Mouse (Mus musculus) lung, embryonic 16.5 days (tissue): Measurements from ENCODE around the gene Gm7970. TPM values are rescaled to one million over a fixed set of nuclear protein-coding genes. Genes with fewer than 3 reads are reported as not detected.
"Not testable (repeated sequence)": the region's sequence is repeated elsewhere in the genome, so short reads cannot be mapped to it uniquely, and the experiment has no call there.

Experiments used
- ATAC-seq: fragments of 200-750 bp; cut with Nextera tagmentation; 2 replicates; pipeline ENCODE4 v1.8.0; 2017; ENCODE audit warnings: low read depth, mild to moderate bottlenecking, moderate library complexity
- H3K27ac ChIP-seq: fragments of 300-500 bp; sonication (generic); 2 replicates; pipeline ENCODE4 v1.5.1; 2014; ENCODE audit warnings: mild to moderate bottlenecking, control low read depth, low read length
- H3K27me3 ChIP-seq: fragments of 300-500 bp; sonication (generic); 2 replicates; pipeline ENCODE4 v1.6.1; 2014; ENCODE audit warnings: low read depth, low read length, mixed read lengths; ENCODE audit not compliant: control insufficient read depth, insufficient read depth
- H3K36me3 ChIP-seq: fragments of 300-500 bp; sonication (generic); 2 replicates; pipeline ENCODE4 v1.6.1; 2014; ENCODE audit warnings: low read length; ENCODE audit not compliant: control insufficient read depth, insufficient read depth
- H3K4me1 ChIP-seq: fragments of 300-500 bp; sonication (generic); replicated peaks from 2 replicates; pipeline ENCODE4 v1.6.1; 2014; ENCODE audit warnings: low read length, mixed read lengths; ENCODE audit not compliant: control insufficient read depth, insufficient read depth
- H3K4me2 ChIP-seq: fragments of 300-500 bp; sonication (generic); 2 replicates; pipeline ENCODE4 v1.6.1; 2014; ENCODE audit warnings: low read depth, low read length, control low read depth
- H3K4me3 ChIP-seq: fragments of 300-500 bp; sonication (generic); 2 replicates; pipeline ENCODE4 v1.5.1; 2014; ENCODE audit warnings: mild to moderate bottlenecking, low read length, control low read depth
- H3K9ac ChIP-seq: fragments of 300-500 bp; sonication (generic); 2 replicates; pipeline ENCODE4 v1.6.1; 2014; ENCODE audit warnings: low read length, control low read depth
- H3K9me3 ChIP-seq: fragments of 300-500 bp; sonication (generic); 2 replicates; pipeline ENCODE4 v1.6.1; 2016; ENCODE audit warnings: low read length; ENCODE audit not compliant: control insufficient read depth
- WGBS: fragments of 180-500 bp; shearing (Covaris S2); extraction: QIAGEN DNeasy Blood & Tissue Kit; methylation state at CpG from one replicate; pipeline ENCODE4 v1.1.7; 2014; 5-methylcytosine and 5-hydroxymethylcytosine counted together
- polyA plus RNA-seq: library from polyadenylated mRNA; unstranded; fragments of >200 nt; fragmentation: Nextera tagmentation; extraction: Ambion mirVana; gene quantifications from 2 replicates; pipeline ENCODE4 v1.2.1, GENCODE M21; 2015

The Gm7970 gene
- not detected in 2 replicates for polyA plus RNA-seq

DNA sequence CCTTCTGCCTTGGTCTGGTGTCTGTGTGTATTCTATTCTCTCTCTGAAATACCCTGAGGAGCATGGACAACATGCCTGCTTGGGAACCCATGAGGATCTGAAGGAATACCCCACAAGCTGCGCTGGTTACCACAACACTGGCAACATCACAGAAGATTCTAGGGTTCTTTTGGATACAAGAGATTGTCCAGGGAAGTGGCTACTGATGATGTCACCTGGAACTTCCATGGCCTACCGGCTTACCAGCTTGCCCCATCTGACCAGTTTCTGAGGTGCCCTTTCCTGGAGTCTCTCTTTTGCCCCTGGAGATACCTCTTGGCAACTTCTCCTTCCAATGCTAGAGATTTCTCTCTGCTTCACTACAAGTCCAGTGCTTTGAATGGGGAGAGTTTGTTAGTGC lies at the start of gene Gm7970:
Gm7970 (minus strand) TSS at position 101 of the 400 bp plus-strand sequence.
- not testable (repeated sequence) for H3K27ac ChIP-seq, H3K27me3 ChIP-seq, H3K4me1 ChIP-seq, ATAC-seq, H3K4me3 ChIP-seq, H3K9me3 ChIP-seq, H3K36me3 ChIP-seq, H3K4me2 ChIP-seq, H3K9ac ChIP-seq
- WGBS, result no CpG with 5 or more reads among the region's 2 CpGs

DNA sequence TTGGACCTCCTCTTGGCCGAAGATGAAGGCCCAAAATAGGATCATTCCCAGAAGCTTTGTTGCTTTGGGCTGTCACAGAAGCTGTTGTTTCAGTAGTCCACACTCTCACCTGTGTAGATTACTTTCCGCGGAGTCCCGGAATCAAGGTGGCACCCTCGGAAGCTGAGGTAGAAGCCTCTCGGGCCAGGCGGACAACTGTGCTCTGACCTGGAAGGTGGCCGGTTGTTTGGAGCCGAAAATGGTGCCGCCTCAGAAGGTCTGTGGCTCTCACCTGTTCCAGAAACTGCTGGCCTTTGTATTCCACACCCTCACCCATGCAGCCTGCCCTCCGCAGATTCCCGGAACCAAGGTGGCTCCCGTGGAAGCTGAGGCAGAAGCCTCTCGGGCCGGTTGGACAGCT lies 45.6 kb upstream of the Gm7970 start:
- 89% methylated on average over 15 of the region's 15 CpGs for WGBS
- H3K27ac ChIP-seq, ATAC-seq, H3K9ac ChIP-seq, H3K9me3 ChIP-seq, H3K27me3 ChIP-seq, H3K36me3 ChIP-seq, H3K4me2 ChIP-seq, H3K4me3 ChIP-seq, H3K4me1 ChIP-seq: not testable (repeated sequence)

DNA sequence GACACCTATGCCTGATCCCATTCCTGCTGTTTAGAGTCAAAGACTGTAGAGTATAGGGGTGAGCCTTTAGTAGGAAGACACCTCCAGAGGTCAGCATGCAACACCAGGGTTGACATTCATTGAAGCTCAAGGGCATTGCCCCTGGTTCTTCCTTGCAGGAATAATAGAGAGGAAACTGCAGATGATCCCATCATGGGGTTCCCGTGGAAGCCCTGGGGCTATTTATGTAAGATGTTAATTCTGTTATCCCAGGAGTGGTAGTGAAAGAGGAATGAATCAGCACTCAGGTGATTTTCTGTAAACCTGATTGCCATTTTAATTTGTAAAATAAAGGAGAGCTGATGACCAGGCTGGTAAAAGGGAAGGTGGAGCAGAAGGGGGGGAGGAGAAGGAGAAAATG lies 31.0 kb upstream of the Gm7970 start:
- not testable (repeated sequence) for H3K4me2 ChIP-seq, H3K4me1 ChIP-seq, H3K9ac ChIP-seq, H3K4me3 ChIP-seq, H3K27ac ChIP-seq, H3K36me3 ChIP-seq, ATAC-seq, H3K27me3 ChIP-seq, H3K9me3 ChIP-seq
- 77% methylated on average over 1 of the region's 1 CpGs for WGBS

DNA sequence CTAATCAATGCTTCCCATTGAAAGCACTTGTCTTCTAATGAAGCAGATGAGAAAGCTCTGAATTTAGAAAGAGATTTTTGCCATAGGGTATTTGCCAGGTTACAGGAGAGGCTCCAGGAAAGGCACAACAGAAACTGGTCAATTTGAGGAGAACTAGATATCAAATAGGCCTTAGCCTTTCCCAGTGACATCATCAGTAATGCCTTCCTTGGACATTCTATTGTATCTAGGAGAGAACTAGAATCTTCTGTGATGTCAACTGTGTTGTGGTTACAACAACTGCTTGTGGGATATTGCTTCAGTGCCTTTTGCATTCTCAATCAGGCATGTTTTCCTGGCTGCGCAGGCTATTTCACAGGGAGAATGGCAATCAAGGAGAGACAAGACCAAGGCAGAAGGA lies 17.5 kb upstream of the Gm7970 start, which contains the start of gene 1700049E17Rik2:
1700049E17Rik2 (plus strand) TSS at position 301 of the 400 bp plus-strand sequence.
- not testable (repeated sequence) for H3K9ac ChIP-seq
- no CpG with 5 or more reads among the region's 1 CpGs for WGBS

DNA sequence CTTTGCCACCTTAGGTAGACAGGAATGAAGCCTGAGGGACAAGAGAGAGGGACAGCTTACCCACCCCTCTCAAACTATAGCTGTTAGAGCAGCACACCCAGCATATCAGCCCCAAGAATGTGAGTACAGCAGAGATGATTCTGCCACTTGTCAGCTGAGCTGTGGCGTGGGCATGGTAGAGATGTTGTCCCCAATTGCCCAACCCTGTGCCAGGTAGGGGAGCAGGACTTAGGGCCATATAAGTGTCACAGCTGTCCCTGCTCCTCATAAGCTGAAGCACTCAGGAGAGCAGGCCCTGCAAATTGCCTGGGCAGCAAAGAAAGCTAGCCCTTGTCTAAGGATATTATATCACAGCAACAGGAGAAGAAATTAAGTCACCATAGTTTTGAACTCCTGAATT lies 30.7 kb downstream of the Gm7970 start:
- 60% methylated on average over 1 of the region's 1 CpGs for WGBS

More for the DNA sequence above, 17.5 kb upstream of the Gm7970 start, which contains the start of gene 1700049E17Rik2:
- not testable (repeated sequence) for H3K4me1 ChIP-seq, H3K27me3 ChIP-seq, H3K4me2 ChIP-seq, H3K36me3 ChIP-seq, ATAC-seq, H3K9me3 ChIP-seq, H3K27ac ChIP-seq, H3K4me3 ChIP-seq

DNA sequence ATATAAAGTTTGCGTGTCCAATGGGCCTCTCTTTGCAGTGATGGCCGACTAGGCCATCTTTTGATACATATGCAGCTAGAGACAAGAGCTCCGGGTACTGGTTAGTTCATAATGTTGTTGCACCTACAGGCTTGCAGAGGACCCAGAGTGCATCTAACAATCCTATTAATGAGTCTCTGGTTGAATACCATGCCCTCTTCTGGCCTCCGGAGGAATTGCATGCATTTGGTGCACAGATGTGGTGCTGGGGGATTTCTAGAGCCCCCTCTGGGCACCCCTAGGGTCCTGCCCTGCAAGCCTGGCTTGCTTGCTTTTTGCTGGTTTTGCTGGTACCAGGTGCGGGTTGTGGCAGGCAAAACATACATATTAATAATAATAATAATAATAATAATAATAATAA lies 34.7 kb downstream of the Gm7970 start:
- ATAC-seq, H3K4me1 ChIP-seq, H3K27me3 ChIP-seq, H3K9ac ChIP-seq, H3K4me2 ChIP-seq, H3K4me3 ChIP-seq, H3K27ac ChIP-seq, H3K36me3 ChIP-seq, H3K9me3 ChIP-seq: not testable (repeated sequence)
- WGBS, result 71% methylated on average over 5 of the region's 5 CpGs

More for the DNA sequence above, 30.7 kb downstream of the Gm7970 start:
- not testable (repeated sequence) for H3K4me3 ChIP-seq, H3K27me3 ChIP-seq, H3K4me2 ChIP-seq, H3K9me3 ChIP-seq, H3K4me1 ChIP-seq, ATAC-seq, H3K27ac ChIP-seq, H3K9ac ChIP-seq, H3K36me3 ChIP-seq

Other genes starting within 250 kb of the Gm7970 start
- gene Gm5798, start 207.0 kb downstream of the Gm7970 start, polyA plus RNA-seq, result not detected in 2 replicates
- gene Gm7945, start 169.2 kb downstream of the Gm7970 start, polyA plus RNA-seq, result not detected in 2 replicates
- not detected in 2 replicates for gene Gm6482, start 147.3 kb downstream of the Gm7970 start, polyA plus RNA-seq
- not detected in 2 replicates for gene Gm7954, start 102.1 kb downstream of the Gm7970 start, polyA plus RNA-seq
- gene Gm3486, start 66.1 kb downstream of the Gm7970 start, polyA plus RNA-seq, result not detected in 2 replicates
- not detected in 2 replicates for gene 1700049E17Rik2, start 17.6 kb upstream of the Gm7970 start, polyA plus RNA-seq
- not detected in 2 replicates for gene Gm3072, start 69.0 kb upstream of the Gm7970 start, polyA plus RNA-seq
- gene Gm3676, start 90.9 kb upstream of the Gm7970 start, polyA plus RNA-seq, result not detected in 2 replicates
- not detected in 2 replicates for gene Gm8068, start 146.3 kb upstream of the Gm7970 start, polyA plus RNA-seq
- not detected in 2 replicates for gene Gm7929, start 195.0 kb upstream of the Gm7970 start, polyA plus RNA-seq
- gene Gm47189, start 216.9 kb upstream of the Gm7970 start, polyA plus RNA-seq, result not detected in 2 replicates